Mouse (Mus musculus) bone marrow macrophage, adult 2 months (primary cell): ENCODE measurements around the gene Med13l.

Experiments used
- CTCF ChIP-seq: IDR thresholded peaks from 2 replicates; pipeline ENCODE4 v1.5.1; 2012; ENCODE audit warnings: low read depth, mild to moderate bottlenecking, low read length, moderate library complexity
- POLR2A ChIP-seq: IDR thresholded peaks from 2 replicates; pipeline ENCODE4 v1.6.1; 2012; ENCODE audit warnings: mild to moderate bottlenecking, low read depth, low read length, borderline replicate concordance

DNA sequence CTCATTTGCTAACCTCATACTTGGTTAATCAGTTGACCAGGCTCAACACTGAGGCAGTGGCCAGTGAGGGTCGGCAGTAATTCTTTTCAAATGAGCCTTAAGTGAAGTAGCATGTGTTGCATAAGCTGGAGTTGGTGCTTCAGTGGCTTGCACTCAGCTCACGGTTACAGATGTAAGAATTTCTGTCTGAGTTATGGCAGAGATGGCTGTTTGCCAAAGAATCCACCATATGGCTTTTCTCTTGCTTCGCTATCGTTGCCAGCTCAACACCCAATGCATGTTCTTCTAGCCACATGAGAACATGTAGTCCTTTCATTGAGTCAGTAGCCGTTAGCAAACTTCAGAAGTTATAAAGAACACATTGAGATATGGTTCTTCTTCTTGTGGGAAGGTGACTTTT is 63.3 kb downstream of the Med13l start:
- TF ChIP-seq CTCF (no peak), POLR2A (no peak)
